Mouse (Mus musculus) liver, postnatal 0 days (tissue): ENCODE results near the gene 4933407L21Rik. TPM values are rescaled to one million over a fixed set of nuclear protein-coding genes. Genes with fewer than 3 reads are reported as not detected.

Experiments
- ATAC-seq: fragments of 200-750 bp; cut with Nextera tagmentation; 2 replicates; pipeline ENCODE4 v1.8.0; 2017; ENCODE audit warnings: mild to moderate bottlenecking, moderate library complexity
- DNase-seq: peaks from one replicate; pipeline ENCODE4 v3.0.0-alpha.2; 2016
- H3K27ac ChIP-seq: fragments of 300-500 bp; sonication (generic); 2 replicates; pipeline ENCODE4 v1.5.1; 2014; ENCODE audit warnings: antibody characterized with exemption, moderate library complexity, mild to moderate bottlenecking, low read depth
- H3K27me3 ChIP-seq: fragments of 300-500 bp; sonication (generic); 2 replicates; pipeline ENCODE4 v1.6.1; 2014; ENCODE audit warnings: low read length, control low read depth, mixed read lengths; ENCODE audit not compliant: insufficient read depth
- H3K36me3 ChIP-seq: fragments of 300-500 bp; sonication (generic); replicated peaks from 2 replicates; pipeline ENCODE4 v1.6.1; 2014; ENCODE audit warnings: mild to moderate bottlenecking, control low read depth, low read length, moderate library complexity, mixed read lengths; ENCODE audit not compliant: insufficient read depth
- H3K4me1 ChIP-seq: fragments of 300-500 bp; sonication (generic); 2 replicates; pipeline ENCODE4 v1.6.1; 2014; ENCODE audit warnings: antibody characterized with exemption, mild to moderate bottlenecking, control low read depth; ENCODE audit not compliant: insufficient read depth
- H3K4me2 ChIP-seq: fragments of 300-500 bp; sonication (generic); 2 replicates; pipeline ENCODE4 v1.6.1; 2014; ENCODE audit warnings: low read depth, mild to moderate bottlenecking, low read length, moderate library complexity, mixed read lengths
- H3K4me3 ChIP-seq: fragments of 300-500 bp; sonication (generic); 2 replicates; pipeline ENCODE4 v1.5.1; 2014; ENCODE audit warnings: low read depth, low read length
- H3K9ac ChIP-seq: fragments of 300-500 bp; sonication (generic); replicated peaks from 2 replicates; pipeline ENCODE4 v1.6.1; 2014; ENCODE audit warnings: mild to moderate bottlenecking, moderate library complexity
- H3K9me3 ChIP-seq: fragments of 300-500 bp; sonication (generic); 2 replicates; pipeline ENCODE4 v1.6.1; 2016; ENCODE audit warnings: mild to moderate bottlenecking, control low read depth, low read length, mixed read lengths
- CTCF ChIP-seq: sonication (generic); IDR thresholded peaks from 2 replicates; pipeline ENCODE4 v1.5.1; 2016; ENCODE audit warnings: antibody characterized with exemption, low read depth
- EP300 ChIP-seq: IDR thresholded peaks from 2 replicates; pipeline ENCODE4 v1.6.1; 2016; ENCODE audit warnings: antibody characterized with exemption, low read depth, mild to moderate bottlenecking
- WGBS: fragments of 180-500 bp; shearing (Covaris S2); extraction: QIAGEN DNeasy Blood & Tissue Kit; methylation state at CpG from one replicate; pipeline ENCODE4 v1.1.7; 2014; ENCODE audit not compliant: insufficient replicate concordance; 5-methylcytosine and 5-hydroxymethylcytosine counted together
- polyA plus RNA-seq: library from polyadenylated mRNA; unstranded; fragments of >200 nt; fragmentation: Nextera tagmentation; extraction: Ambion mirVana; gene quantifications from 2 replicates; pipeline ENCODE4 v1.2.1, GENCODE M21; 2015

The 4933407L21Rik gene
- polyA plus RNA-seq, 1 experiment from 2014 or later = 0.11 TPM

GRCm38 (mm10) chr1:85896110-85896509 lies 32.2 kb upstream of the 4933407L21Rik start:
- Histone ChIP-seq H3K4me3 (no peak overlapping the region), H3K27ac (peak overlapping the region; percentile 62), H3K9me3 (no peaks in the 10 kb centered on the region), H3K9ac (no peak overlapping the region), H3K36me3 (no peaks in the 10 kb centered on the region), H3K4me1 (peaks cover 53% of the 10 kb centered on the region), H3K4me2 (peak overlapping the region; percentile 96), H3K27me3 (no peaks in the 10 kb centered on the region)
- DNase-seq (no peak), ATAC-seq (no peak)
- TF ChIP-seq EP300 (no peak), CTCF (no peak)
- 67% methylated on average over 5 of the region's 5 CpGs for WGBS

GRCm38 (mm10) chr1:85896781-85897700 lies 31.2 kb upstream of the 4933407L21Rik start:
- Histone ChIP-seq H3K4me3 (no peak overlapping the region), H3K36me3 (no peaks in the 10 kb centered on the region), H3K27ac (0 out of 2 replicates have a peak overlapping the region, but pooled peaks have one; percentile 62), H3K4me1 (peaks cover 63% of the 10 kb centered on the region), H3K9me3 (no peaks in the 10 kb centered on the region), H3K27me3 (no peaks in the 10 kb centered on the region), H3K9ac (no peak overlapping the region), H3K4me2 (peak overlapping the region; percentile 96; the same call in 1 of the 2 replicates)
- TF ChIP-seq EP300 (no peak), CTCF (no peak)
- ATAC-seq = no peak
- WGBS = 39% methylated on average over 12 of the region's 12 CpGs
- no peak for DNase-seq

GRCm38 (mm10) chr1:85897901-85898760 lies 30.2 kb upstream of the 4933407L21Rik start:
- ATAC-seq (no peak), DNase-seq (no peak)
- Histone ChIP-seq H3K4me2 (no peak overlapping the region), H3K9me3 (no peaks in the 10 kb centered on the region), H3K36me3 (no peaks in the 10 kb centered on the region), H3K27ac (0 out of 2 replicates have a peak overlapping the region, but pooled peaks have one; percentile 34), H3K4me1 (peaks cover 66% of the 10 kb centered on the region), H3K27me3 (no peaks in the 10 kb centered on the region), H3K4me3 (no peak overlapping the region), H3K9ac (no peak overlapping the region)
- no peak for TF ChIP-seq EP300
- TF ChIP-seq CTCF = no peak
- WGBS = 59% methylated on average over 8 of the region's 8 CpGs

- no peak overlapping the region for H3K27ac ChIP-seq
- DNase-seq = no peak
- H3K9me3 ChIP-seq = no peaks in the 10 kb centered on the region
- ATAC-seq = peak; percentile 22; the same call in 1 of the 2 replicates
- TF ChIP-seq CTCF = no peak
- no peak for TF ChIP-seq EP300
- 64% methylated on average over 12 of the region's 12 CpGs for WGBS
- no peak overlapping the region for H3K4me2 ChIP-seq
- H3K4me1 ChIP-seq = peaks cover 65% of the 10 kb centered on the region
- H3K36me3 ChIP-seq = peaks cover 4% of the 10 kb centered on the region; the same call in 1 of the 2 replicates
- no peak overlapping the region for H3K4me3 ChIP-seq
- no peaks in the 10 kb centered on the region for H3K27me3 ChIP-seq
- H3K9ac ChIP-seq = no peak overlapping the region
Measured at GRCm38 (mm10) chr1:85898761-85899387, 29.4 kb upstream of the 4933407L21Rik start.

DNA sequence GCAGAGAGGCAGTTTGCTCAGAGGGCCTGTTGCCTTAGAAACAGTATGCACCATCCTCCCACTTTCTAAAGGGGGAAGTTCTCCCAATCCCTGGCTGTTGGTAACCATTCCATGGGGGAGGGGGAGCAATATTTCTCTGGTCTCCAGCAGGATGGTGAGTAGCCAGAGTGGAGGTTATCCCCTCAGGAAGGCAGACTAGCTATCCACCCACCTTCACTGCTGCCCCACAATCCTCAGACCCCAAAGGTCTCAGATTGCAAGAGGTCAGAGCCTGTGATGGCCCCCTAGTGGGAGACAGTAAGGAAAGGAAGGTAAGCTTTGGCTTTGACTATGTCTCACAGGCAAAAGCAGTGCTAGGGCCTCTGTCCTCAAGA lies 28.9 kb upstream of the 4933407L21Rik start:
- no peak for TF ChIP-seq EP300
- TF ChIP-seq CTCF = peak; percentile 21; the same call in 1 of the 2 replicates
- Histone ChIP-seq H3K27ac (no peak overlapping the region), H3K4me3 (no peak overlapping the region), H3K36me3 (peaks cover 6% of the 10 kb centered on the region; the same call in 1 of the 2 replicates), H3K27me3 (no peaks in the 10 kb centered on the region), H3K9ac (no peak overlapping the region), H3K4me2 (no peak overlapping the region), H3K4me1 (peaks cover 62% of the 10 kb centered on the region), H3K9me3 (no peaks in the 10 kb centered on the region)
- no peak for ATAC-seq
- DNase-seq = no peak
